Mouse (Mus musculus) heart, postnatal 0 days (tissue): ENCODE measurements around the gene Timm8a2. TPM values are rescaled to one million over a fixed set of nuclear protein-coding genes. Genes with fewer than 3 reads are reported as not detected.
A peak's percentile ranks its signal among the peaks of the same experiment; 100 is the strongest.

Experiments used
- ATAC-seq: fragments of 200-750 bp; cut with Nextera tagmentation; 2 replicates; pipeline ENCODE4 v1.8.0; 2017; ENCODE audit warnings: low read depth, moderate number of reproducible peaks, moderate library complexity; ENCODE audit not compliant: insufficient read depth
- DNase-seq: peaks from one replicate; pipeline ENCODE4 v3.0.0-alpha.2; 2016; ENCODE audit warnings: low spot score
- H3K27ac ChIP-seq: fragments of 300-500 bp; sonication (generic); 2 replicates; pipeline ENCODE4 v1.5.1; 2014; ENCODE audit warnings: low read depth, mild to moderate bottlenecking
- H3K27me3 ChIP-seq: fragments of 300-500 bp; sonication (generic); 2 replicates; pipeline ENCODE4 v1.6.1; 2014; ENCODE audit warnings: low read length, mixed read lengths; ENCODE audit not compliant: control insufficient read depth, insufficient read depth
- H3K36me3 ChIP-seq: fragments of 300-500 bp; sonication (generic); replicated peaks from 2 replicates; pipeline ENCODE4 v1.6.1; 2014; ENCODE audit warnings: low read length, mixed read lengths; ENCODE audit not compliant: control insufficient read depth, insufficient read depth
- H3K4me1 ChIP-seq: fragments of 300-500 bp; sonication (generic); 2 replicates; pipeline ENCODE4 v1.6.1; 2014; ENCODE audit warnings: antibody characterized with exemption; ENCODE audit not compliant: control insufficient read depth, insufficient read depth
- H3K4me2 ChIP-seq: fragments of 300-500 bp; sonication (generic); 2 replicates; pipeline ENCODE4 v1.6.1; 2014; ENCODE audit warnings: low read depth, mild to moderate bottlenecking, low read length, moderate library complexity
- H3K4me3 ChIP-seq: fragments of 300-500 bp; sonication (generic); 2 replicates; pipeline ENCODE4 v1.5.1; 2014; ENCODE audit warnings: low read depth, low read length
- H3K9ac ChIP-seq: fragments of 300-500 bp; sonication (generic); replicated peaks from 2 replicates; pipeline ENCODE4 v1.6.1; 2014; ENCODE audit warnings: low read depth, low read length, mixed read lengths
- H3K9me3 ChIP-seq: fragments of 300-500 bp; sonication (generic); replicated peaks from 2 replicates; pipeline ENCODE4 v1.6.1; 2016; ENCODE audit warnings: low read length; ENCODE audit not compliant: control insufficient read depth
- CTCF ChIP-seq: IDR thresholded peaks from 2 replicates; pipeline ENCODE4 v1.5.1; 2016; ENCODE audit warnings: antibody characterized with exemption, control low read depth, low read depth
- EP300 ChIP-seq: IDR thresholded peaks from 2 replicates; pipeline ENCODE4 v1.6.1; 2016; ENCODE audit warnings: antibody characterized with exemption, low read depth
- WGBS: fragments of 180-500 bp; shearing (Covaris S2); extraction: QIAGEN DNeasy Blood & Tissue Kit; methylation state at CpG from one replicate; pipeline ENCODE4 v1.1.7; 2014; 5-methylcytosine and 5-hydroxymethylcytosine counted together
- polyA plus RNA-seq: library from polyadenylated mRNA; unstranded; fragments of >200 nt; fragmentation: Nextera tagmentation; extraction: Ambion mirVana; gene quantifications from 2 replicates; pipeline ENCODE4 v1.2.1, GENCODE M21; 2015
- total RNA-seq: library from RNA; depleted of rRNA; stranded (reverse); fragments of >200 nt; gene quantifications from 2 replicates; pipeline ENCODE4 v1.2.3, GENCODE M21; 2014; ENCODE audit warnings: low replicate concordance

The Timm8a2 gene
- total and polyA plus RNA-seq, 2 experiments from 2014 or later = not detected

GRCm38 (mm10) chr14:122047784-122048183 lies 13.3 kb downstream of the Timm8a2 start:
- 87% methylated on average over 8 of the region's 8 CpGs for WGBS
- H3K9me3 ChIP-seq = no peaks in the 10 kb centered on the region
- H3K4me2 ChIP-seq = no peak overlapping the region
- ATAC-seq (no peak), DNase-seq (no peak)
- no peaks in the 10 kb centered on the region for H3K4me1 ChIP-seq
- H3K36me3 ChIP-seq = no peaks in the 10 kb centered on the region
- H3K9ac ChIP-seq = no peak overlapping the region
- H3K27me3 ChIP-seq = no peaks in the 10 kb centered on the region
- no peak overlapping the region for H3K4me3 ChIP-seq
- TF ChIP-seq CTCF (no peak), EP300 (no peak)
- H3K27ac ChIP-seq = no peak overlapping the region

GRCm38 (mm10) chr14:122048816-122049215 lies 14.3 kb downstream of the Timm8a2 start:
- Histone ChIP-seq H3K27ac (no peak overlapping the region), H3K9me3 (no peaks in the 10 kb centered on the region), H3K4me1 (no peaks in the 10 kb centered on the region), H3K36me3 (no peaks in the 10 kb centered on the region), H3K9ac (no peak overlapping the region), H3K27me3 (no peaks in the 10 kb centered on the region), H3K4me2 (no peak overlapping the region), H3K4me3 (no peak overlapping the region)
- WGBS = 81% methylated on average over 9 of the region's 9 CpGs
- no peak for TF ChIP-seq EP300
- no peak for TF ChIP-seq CTCF
- DNase-seq = no peak
- ATAC-seq = no peak

GRCm38 (mm10) chr14:122052896-122053635 lies 18.6 kb downstream of the Timm8a2 start:
- H3K9me3 ChIP-seq = no peaks in the 10 kb centered on the region
- TF ChIP-seq CTCF = no peak
- TF ChIP-seq EP300 = no peak
- H3K4me3 ChIP-seq = no peak overlapping the region
- no peak overlapping the region for H3K9ac ChIP-seq
- no peak overlapping the region for H3K27ac ChIP-seq
- DNase-seq (no peak), ATAC-seq (no peak)
- no peaks in the 10 kb centered on the region for H3K4me1 ChIP-seq
- H3K36me3 ChIP-seq = no peaks in the 10 kb centered on the region
- 75% methylated on average over 9 of the region's 9 CpGs for WGBS
- 0 out of 2 replicates have a peak, but pooled peaks cover 6% of the 10 kb centered on the region for H3K27me3 ChIP-seq
- no peak overlapping the region for H3K4me2 ChIP-seq

- H3K4me2 ChIP-seq = no peak overlapping the region
- DNase-seq (no peak), ATAC-seq (no peak)
- H3K4me3 ChIP-seq = no peak overlapping the region
- no peaks in the 10 kb centered on the region for H3K4me1 ChIP-seq
- H3K36me3 ChIP-seq = no peaks in the 10 kb centered on the region
- H3K27ac ChIP-seq = no peak overlapping the region
- 0 out of 2 replicates have a peak, but pooled peaks cover 6% of the 10 kb centered on the region for H3K27me3 ChIP-seq
- H3K9ac ChIP-seq = no peak overlapping the region
- no peak for TF ChIP-seq EP300
- no peak for TF ChIP-seq CTCF
- 72% methylated on average over 6 of the region's 6 CpGs for WGBS
- no peaks in the 10 kb centered on the region for H3K9me3 ChIP-seq
These were observed 22.4 kb downstream of the Timm8a2 start for GRCm38 (mm10) chr14:122056871-122057270.

GRCm38 (mm10) chr14:122057941-122058346 lies 23.5 kb downstream of the Timm8a2 start:
- H3K4me1 ChIP-seq = no peaks in the 10 kb centered on the region
- no peak overlapping the region for H3K4me3 ChIP-seq
- H3K36me3 ChIP-seq = no peaks in the 10 kb centered on the region
- DNase-seq (no peak), ATAC-seq (no peak)
- H3K27ac ChIP-seq = no peak overlapping the region
- no peaks in the 10 kb centered on the region for H3K9me3 ChIP-seq
- H3K9ac ChIP-seq = no peak overlapping the region
- 0 out of 2 replicates have a peak, but pooled peaks cover 6% of the 10 kb centered on the region for H3K27me3 ChIP-seq
- 24% methylated on average over 2 of the region's 2 CpGs for WGBS
- no peak for TF ChIP-seq CTCF
- TF ChIP-seq EP300 = no peak
- no peak overlapping the region for H3K4me2 ChIP-seq

- 4% methylated on average over 3 of the region's 3 CpGs for WGBS
- ATAC-seq = peak; percentile 57
- H3K4me2 ChIP-seq = no peak overlapping the region
- no peak overlapping the region for H3K4me3 ChIP-seq
- H3K36me3 ChIP-seq = no peaks in the 10 kb centered on the region
- TF ChIP-seq CTCF = peak; percentile 99
- no peak for TF ChIP-seq EP300
- peak; percentile 73 for DNase-seq
- no peaks in the 10 kb centered on the region for H3K9me3 ChIP-seq
- H3K9ac ChIP-seq = no peak overlapping the region
- H3K27me3 ChIP-seq = peaks cover 24% of the 10 kb centered on the region
- H3K4me1 ChIP-seq = no peaks in the 10 kb centered on the region
- no peak overlapping the region for H3K27ac ChIP-seq
These were observed 26.2 kb downstream of the Timm8a2 start for GRCm38 (mm10) chr14:122060642-122061041.
